In genomic region chr11:50713610-50714202, GRCm38 (mm10) we compare ENCODE assay signal across 9 mouse cellular contexts.
DNase-seq lines count a peak whose midpoint lies in the region; ATAC-seq lines count a peak whose summit lies in the region.
"Had no signal": no experiment of that assay in that cellular context is flagged by ENCODE, and none has a peak within 500 bp of the region (broad histone marks: within the 10 kb centered on the region; RNA-seq: fewer than 3 reads in every experiment).

No protein-coding gene starts in this region.

- DNase-seq in heart, postnatal 36 days = no peak
- DNase-seq in R1 (ENCODE audit: low read depth, low spot score) (peak; percentile 85), liver (peak; percentile 63)
- no peak for DNase-seq in frontal cortex, adult 2 months (ENCODE audit: extremely low spot score in 1 of 2, low spot score in 1 of 2)
- DNase-seq in urinary bladder, postnatal 36 days (ENCODE audit: low spot score in 2 of 2) = no peak
- DNase-seq in layer of hippocampus, adult 11-12 months (ENCODE audit: low spot score) = no peak

- no peaks in the 10 kb centered on the region for H3K9me3 ChIP-seq in heart, embryonic 12.5 days (replicated peaks)
- H3K9me3 ChIP-seq in heart, embryonic 15.5 days (replicated peaks) = no peaks in the 10 kb centered on the region
- H3K9me3 ChIP-seq: neural tube, embryonic 13.5 days had no signal

- H3K27ac ChIP-seq in heart, embryonic 12.5 days (ENCODE audit: poor library complexity, severe bottlenecking) = no peak overlapping the region
- no peak overlapping the region for H3K27ac ChIP-seq in heart, embryonic 15.5 days
- H3K27ac ChIP-seq: neural tube, embryonic 13.5 days had no signal

- peak overlapping the region; percentile 13; the same call in 1 of the 2 replicates for H3K4me2 ChIP-seq in heart, embryonic 12.5 days
- no peak overlapping the region for H3K4me2 ChIP-seq in heart, embryonic 15.5 days
- H3K4me2 ChIP-seq: neural tube, embryonic 13.5 days had no signal

- peaks cover 24% of the 10 kb centered on the region for H3K4me1 ChIP-seq in heart, embryonic 12.5 days (replicated peaks)
- peaks cover 15% of the 10 kb centered on the region for H3K4me1 ChIP-seq in heart, embryonic 15.5 days (replicated peaks)

- no peak overlapping the region for H3K4me3 ChIP-seq in heart, embryonic 12.5 days
- no peak overlapping the region for H3K4me3 ChIP-seq in heart, embryonic 15.5 days
- H3K4me3 ChIP-seq: neural tube, embryonic 13.5 days had no signal

- no peaks in the 10 kb centered on the region for H3K36me3 ChIP-seq in heart, embryonic 12.5 days
- H3K36me3 ChIP-seq in heart, embryonic 15.5 days = no peaks in the 10 kb centered on the region
- H3K36me3 ChIP-seq: neural tube, embryonic 13.5 days had no signal

- WGBS in heart, embryonic 12.5 days = 29% methylated on average over 21 of the region's 21 CpGs
- 28% methylated on average over 21 of the region's 21 CpGs for WGBS in heart, embryonic 15.5 days

- no peak overlapping the region for H3K9ac ChIP-seq in heart, embryonic 12.5 days
- H3K9ac ChIP-seq in heart, embryonic 15.5 days = no peak overlapping the region
- H3K9ac ChIP-seq: neural tube, embryonic 13.5 days had no signal

- H3K27me3 ChIP-seq in heart, embryonic 12.5 days (replicated peaks) = peaks cover 43% of the 10 kb centered on the region
- H3K27me3 ChIP-seq in heart, embryonic 15.5 days = peaks cover 29% of the 10 kb centered on the region
- H3K27me3 ChIP-seq: neural tube, embryonic 13.5 days had no signal

- intact Hi-C loops in heart, postnatal 36 days (cut with DNase I) = no loop called here

- ATAC-seq in heart, embryonic 12.5 days (ENCODE audit: insufficient number of reproducible peaks, low FRiP score) = no peak; the same call in 1 of the 2 replicates
- ATAC-seq in heart, embryonic 15.5 days (replicated peaks; ENCODE audit: insufficient number of reproducible peaks, insufficient read depth, low FRiP score, low read depth) = 0 out of 2 replicates have a peak, but pooled peaks have one; percentile 30

Comparison
In these comparisons a context has a peak if more than half of its experiments do, and no peak if none do; other contexts are left out.
1. DNase-seq: peak in R1 (single experiment) and liver (single experiment); none in heart, postnatal 36 days (0 of 2), frontal cortex, adult 2 months (0 of 2), urinary bladder, postnatal 36 days (0 of 2) and layer of hippocampus, adult 11-12 months (single experiment).